Mouse (Mus musculus) CD4-positive helper T cell, adult 2 months (primary cell): ENCODE measurements at regions not wholly inside any gene's neighbourhood (a gene's known extent, or its start where the extent isn't known, plus 50 kb on each side); places are given as distances from the start of the nearest gene placed in this dataset.
"Not testable (repeated sequence)": the region's sequence is repeated elsewhere in the genome, so short reads cannot be mapped to it uniquely, and the experiment has no call there.

Experiments
- DNase-seq: peaks from one replicate; pipeline ENCODE4 v3.0.0-alpha.2; 2012; ENCODE audit warnings: low read depth, missing footprints, low spot score

DNA sequence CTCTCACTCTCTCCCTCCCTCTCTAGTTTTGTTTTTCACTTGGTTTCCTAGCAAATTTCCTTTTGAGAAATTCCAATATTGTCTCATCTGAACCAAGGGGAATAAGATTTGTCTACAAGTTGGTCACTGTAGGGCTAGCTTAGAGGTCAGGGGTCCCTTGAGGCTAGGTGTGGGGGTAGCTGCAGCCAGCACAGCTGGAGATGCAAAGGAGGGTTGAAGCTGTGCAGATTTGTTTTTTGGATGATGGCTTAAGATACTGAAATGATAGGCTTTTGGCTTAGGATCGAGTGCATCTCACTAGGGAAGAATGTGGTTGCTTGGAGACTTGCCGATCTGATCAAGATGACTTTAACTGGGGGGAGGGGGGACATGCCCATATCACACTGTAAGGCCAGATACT lies 88.3 kb upstream of the Tmem28 start:
- no peak for DNase-seq

DNA sequence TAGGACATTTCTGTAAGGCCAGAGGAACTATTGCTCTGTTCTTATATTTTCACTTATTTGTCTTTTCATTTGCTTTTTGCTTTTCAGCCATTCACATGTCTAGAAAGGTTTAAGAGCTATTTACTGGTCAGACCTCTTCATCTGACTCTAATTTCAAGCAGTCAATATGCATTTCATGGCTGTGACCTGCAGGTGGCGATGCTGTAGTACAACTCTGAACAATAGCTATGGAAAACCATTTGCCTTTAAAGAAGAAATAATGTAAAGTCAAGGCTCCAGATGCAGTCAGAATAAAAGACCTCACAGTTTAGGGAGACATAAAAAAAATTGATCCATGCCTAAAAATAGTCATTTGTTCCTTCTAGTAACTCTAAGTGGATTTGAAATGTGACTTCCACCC lies 95.7 kb upstream of the Tmem28 start:
- DNase-seq, result no peak

DNA sequence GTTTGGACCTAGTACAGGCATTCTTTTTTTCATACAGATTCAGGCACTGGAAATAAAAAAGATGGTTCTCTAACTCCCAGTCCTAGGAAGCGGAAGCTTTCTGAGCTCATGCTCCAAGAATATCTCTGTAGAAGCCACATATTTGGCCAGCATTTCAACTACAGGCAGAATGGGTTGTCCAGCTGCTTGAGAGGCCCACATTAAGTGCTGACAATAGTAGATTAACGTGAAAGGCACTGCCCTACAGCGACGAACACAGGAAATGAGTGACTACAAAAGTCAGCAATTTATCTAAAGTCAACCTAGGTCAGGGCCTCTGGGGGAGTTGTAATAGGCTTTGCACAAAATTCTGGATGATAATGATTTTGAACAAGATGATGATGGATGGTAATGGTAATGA lies 125.5 kb upstream of the Tmem28 start:
- DNase-seq, result no peak

DNA sequence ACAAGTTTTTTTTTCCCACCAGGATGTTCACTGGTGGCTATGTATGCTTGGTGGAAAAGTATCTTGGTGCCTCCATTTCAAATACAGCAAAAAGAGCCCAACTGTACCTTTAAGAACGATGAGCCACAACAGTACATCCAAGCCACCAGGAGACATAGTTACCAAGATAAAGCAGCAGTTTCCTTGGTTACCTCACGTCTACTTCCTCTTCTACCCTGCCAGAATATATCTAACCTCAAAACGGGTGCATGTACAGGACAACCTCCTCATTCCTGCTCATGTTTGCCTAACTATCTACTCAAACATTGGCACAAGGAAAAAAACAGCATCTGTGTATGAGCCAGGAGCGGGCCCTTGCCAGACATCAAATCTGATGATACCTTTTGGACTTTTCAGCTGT lies 129.8 kb upstream of the Tmem28 start:
- no peak for DNase-seq

DNA sequence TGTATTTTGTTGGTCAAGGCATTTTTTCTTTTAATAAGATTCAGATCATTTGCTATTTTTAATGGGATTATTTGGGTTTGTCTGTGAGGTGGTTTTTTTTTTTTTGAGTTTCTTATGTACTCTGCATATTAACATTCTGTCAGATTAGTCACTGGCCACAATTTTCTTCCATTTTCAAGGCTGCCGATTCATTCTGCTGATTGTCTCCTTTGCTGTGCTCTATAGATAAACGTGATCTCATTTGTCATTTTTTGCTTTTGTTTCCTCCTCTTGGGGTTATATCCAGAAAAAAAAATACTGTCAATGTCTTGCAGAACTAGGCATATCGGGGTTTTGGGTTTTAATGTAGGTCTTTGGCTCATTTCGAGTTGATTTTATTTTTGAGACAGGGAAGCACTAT lies 131.1 kb upstream of the Tmem28 start:
- no peak for DNase-seq

DNA sequence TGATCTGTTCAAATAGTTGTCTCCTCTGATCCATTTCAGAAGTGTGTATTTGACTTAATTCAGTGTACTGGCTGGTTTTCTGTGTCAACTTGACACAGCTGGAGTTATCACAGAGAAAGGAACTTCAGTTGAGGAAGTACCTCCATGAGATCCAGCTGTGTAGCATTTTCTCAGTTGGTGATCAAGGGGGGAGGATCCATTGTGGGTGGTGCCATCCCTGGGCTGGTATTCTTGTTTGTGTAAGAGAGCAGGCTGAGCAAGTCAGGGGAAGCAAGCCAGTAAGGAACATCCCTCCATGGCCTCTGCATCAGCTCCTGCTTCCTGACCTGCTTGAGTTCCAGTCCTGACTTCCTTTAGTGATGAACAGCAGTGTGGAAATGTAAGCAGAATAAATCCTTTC lies 138.3 kb upstream of the Tmem28 start:
- not testable (repeated sequence) for DNase-seq

DNA sequence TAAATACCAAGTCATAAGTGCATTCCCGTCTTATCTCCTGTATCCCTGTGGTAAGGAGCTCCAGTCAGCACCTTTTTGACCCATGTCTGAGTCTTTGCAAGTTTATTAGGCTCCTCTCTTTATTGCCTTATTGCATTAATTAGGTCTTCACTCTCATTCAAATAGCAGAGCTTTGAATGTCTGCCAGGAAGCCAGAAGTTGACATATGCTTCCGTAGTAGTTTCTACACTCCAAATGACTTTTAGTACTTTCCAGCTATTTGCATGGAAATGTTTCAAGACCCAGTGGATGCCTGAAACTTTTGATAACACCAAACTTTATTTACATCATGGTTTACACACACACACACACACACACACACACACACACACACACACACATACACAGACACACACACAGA lies 153.2 kb upstream of the Tmem28 start:
- DNase-seq, result no peak

DNA sequence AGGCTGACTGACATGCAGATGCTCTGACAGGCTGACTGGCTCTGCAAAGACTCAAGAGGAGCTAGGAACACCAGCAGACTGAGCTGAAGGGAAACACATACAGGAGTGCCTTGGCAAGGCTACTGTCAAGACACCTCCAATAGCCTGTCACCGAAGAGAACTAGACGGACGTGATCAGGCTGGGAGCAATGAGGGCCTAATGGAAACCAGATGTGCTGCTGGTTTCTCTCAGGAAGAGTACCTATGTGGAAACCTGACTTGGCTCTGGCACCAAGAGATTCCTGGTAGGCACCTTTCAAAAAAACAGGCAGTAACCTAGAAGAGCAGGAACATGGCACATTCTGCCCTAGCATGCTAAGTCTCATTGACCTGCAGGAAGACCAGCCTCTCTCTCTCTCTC lies 158.3 kb upstream of the Tmem28 start:
- DNase-seq, result no peak

DNA sequence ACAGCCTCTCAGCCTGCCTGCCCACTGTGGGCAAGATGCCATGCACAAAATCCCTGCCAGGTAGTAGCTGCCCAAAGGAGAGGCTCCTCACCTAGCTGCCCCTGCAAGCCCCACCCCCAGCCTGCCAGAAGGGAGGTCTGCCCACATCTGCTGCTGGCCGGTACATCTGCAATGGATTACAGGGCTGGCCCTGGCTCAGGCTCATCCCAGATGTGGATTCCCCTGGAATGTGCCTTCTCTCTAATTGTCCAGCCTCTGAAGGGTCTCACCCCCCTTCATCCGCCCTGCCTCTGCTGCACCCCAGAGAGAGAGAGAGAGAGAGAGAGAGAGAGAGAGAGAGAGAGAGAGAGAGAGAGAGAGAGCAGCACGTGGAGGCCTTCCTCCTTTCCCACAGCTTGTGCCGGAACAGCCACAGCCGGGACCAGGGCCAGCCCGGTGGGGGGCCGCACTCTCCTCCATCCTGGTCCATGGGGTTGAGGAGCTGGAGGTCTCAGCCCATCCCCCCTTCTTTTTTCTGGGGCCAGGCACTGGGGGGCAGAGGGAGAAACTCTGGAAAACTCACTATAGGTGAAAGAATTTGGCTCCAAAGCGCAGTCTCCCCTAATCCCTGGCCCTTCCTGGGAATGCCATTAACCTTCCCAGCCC lies 161.2 kb upstream of the Tmem28 start:
- no peak for DNase-seq

DNA sequence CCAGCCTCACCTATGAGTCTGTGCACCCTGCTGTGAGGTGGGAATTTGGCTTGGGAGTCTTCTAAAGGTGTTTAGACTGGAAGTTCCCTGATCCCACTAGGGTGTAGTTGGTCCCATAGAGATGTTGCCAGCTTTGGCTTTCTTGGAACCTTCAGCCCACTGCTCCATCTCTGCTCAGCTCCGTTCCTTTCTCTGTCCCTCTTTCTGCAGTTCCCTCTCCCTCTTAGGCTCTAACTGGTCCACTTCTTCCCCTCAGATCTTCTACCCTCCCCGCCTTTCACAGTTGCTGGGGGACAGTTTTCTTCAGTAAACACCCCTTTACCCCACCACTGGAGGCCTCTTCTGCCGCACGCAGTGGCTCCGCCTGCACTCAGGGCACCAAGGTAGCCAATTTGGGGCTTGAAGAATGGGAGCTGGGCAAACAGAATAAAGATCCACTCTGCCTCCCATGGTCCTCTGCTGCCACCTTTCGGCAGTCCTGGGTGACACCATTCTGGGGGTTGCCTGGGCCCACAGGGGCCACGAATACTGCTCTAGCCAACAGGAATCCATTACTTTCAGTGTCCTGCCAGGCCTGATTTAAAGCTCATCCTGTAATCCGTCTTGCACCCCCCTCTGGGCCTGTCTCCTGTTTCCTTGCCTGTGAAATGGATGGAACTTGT lies 162.9 kb upstream of the Tmem28 start:
- peak; percentile 10 for DNase-seq

DNA sequence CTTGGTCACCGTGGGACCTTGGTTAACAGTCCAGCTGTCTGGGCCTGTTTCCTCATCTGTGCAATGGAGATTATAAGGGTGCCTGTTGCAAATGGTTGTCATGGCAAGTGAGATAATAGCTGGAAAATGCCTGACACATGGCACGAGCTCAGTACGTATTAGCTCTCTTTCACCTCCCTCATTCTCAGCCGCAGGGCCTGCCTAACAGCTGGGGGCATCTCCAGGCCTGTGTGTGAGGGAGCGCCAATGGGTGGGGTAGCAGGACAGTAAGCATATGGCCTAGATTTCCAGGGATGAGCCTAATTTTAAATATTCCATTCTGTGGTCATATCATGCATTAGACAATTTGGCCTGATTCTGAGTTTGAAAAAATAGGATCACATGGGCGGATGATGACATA lies 163.8 kb upstream of the Tmem28 start:
- DNase-seq, result no peak

DNA sequence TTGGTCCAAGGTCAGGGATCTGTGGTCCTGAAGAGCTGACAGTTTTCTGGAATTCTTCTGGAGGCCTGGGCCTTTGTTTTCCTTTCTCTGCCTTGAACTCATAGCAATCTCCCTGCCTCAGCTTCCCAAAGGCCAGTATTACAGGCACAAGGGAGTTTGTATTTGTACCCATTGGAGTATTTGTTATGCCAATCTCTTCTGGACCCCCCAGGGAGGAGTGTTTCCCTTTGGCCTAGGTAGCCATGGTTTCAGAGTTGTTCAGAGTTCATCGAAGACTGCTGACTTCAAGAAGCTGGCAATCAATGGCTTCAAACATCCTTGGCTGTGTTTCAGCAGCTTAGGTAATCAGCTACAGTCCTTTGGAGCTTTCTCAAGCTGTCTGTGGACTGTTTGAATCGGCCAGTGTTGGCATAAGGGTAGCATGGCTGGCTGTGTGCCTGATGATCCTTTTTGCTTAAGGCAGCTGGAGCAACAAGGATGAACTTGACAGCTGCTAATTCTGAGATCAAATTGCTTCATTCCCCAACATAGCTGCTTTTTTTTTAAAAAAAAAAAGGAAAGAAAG lies 161.2 kb upstream of the Pja1 start:
- no peak for DNase-seq

DNA sequence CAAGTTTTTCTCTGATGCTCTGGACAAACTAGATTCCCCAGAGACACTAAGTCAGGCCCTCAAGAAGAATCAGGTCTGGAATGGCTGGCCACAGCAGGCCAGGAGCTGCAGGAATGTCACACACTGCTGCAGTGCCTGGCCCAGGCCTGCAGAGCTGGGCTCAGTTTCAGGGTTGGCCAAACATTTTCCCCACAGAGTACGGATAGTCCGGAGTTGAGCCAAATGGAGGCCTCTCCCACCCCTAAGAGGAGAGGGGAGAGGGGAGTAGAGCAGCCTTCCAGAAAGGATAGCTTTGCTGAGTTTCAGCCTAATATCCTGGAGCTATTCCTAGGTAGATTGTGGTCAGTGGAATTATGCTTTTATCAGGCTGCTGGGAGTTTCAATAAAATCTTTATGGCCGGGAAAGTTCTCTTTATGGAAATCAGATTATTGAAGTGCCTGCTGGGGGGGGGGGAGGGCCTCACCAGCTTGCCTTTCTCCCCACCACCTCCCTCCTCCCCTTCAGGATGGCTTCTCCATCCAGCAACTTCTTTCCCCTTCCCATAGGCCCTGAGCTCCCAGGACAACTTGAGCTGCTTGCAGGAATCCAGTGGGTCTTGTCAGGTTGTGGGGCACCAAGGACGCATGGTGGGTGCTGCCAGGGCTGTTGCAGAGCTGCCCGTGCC lies 153.6 kb upstream of the Pja1 start:
- DNase-seq, result no peak

DNA sequence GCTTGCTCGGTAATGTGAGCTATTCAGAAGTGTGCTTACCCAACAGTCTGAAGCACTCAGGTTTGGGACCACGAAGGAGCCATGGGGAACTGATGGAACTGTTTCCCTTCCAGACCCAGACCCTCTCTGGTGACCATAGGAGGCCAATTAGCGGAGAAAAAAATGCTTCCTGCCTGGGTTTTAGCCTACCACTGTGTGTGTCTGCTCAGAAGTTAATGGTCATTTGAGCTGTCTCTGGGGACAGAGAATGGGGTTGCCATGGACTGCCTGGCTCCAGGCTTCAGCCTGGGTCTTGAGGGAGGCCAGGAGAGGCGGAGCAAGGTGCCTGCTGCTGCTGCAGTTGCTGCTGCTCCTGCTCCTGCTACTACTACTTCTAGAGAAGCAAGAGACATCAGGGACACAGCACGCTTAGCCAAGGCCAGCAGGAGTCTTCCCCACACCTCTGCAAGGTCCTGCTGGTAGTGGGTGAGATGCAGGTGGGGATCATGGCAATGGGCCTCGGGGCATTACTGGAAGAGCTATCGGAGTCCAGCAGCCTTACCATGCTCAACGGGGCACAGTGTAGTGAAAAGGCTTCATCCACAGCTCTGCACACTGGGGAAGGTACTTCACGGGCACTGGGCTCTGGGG lies 141.2 kb upstream of the Pja1 start:
- no peak for DNase-seq

DNA sequence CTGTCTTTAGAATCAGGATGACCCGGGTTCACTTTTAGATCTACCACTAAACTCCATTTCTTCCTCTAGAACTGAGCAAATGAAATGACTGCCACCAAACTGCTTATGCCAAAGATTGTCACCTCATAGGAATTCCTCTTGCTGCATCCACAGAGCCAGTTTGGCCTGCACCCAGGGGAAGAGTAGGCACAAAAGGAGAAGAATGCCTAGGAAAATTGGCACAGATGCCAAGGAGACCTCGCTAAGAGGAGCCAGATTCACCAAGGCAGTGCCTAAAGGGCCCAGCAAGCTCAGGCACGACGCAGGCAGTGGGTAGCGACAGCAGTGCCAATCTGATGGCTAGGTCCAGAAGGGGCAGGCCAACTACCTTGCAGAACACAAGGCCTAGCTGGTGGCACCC lies 139.0 kb upstream of the Pja1 start:
- no peak for DNase-seq

DNA sequence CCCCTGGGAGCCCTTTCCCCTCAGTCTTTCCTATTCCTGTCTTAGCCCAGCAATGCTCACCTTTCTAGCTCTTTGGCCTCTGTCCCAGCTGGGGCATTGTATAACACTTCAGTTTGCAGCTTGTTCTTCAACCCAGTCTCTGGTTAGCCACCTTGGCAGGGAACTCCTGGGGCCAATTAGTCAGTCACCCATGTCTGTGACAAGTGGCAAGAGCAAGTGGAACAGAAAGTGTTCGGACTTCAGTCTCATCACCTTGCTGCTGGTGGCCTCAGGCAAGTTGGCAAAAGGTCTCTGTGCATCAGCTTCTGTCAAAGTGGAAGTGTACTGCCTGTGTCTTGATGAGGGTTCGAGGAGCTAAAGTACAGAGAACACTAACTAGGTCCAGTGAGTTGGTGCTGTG lies 138.5 kb upstream of the Pja1 start:
- no peak for DNase-seq

DNA sequence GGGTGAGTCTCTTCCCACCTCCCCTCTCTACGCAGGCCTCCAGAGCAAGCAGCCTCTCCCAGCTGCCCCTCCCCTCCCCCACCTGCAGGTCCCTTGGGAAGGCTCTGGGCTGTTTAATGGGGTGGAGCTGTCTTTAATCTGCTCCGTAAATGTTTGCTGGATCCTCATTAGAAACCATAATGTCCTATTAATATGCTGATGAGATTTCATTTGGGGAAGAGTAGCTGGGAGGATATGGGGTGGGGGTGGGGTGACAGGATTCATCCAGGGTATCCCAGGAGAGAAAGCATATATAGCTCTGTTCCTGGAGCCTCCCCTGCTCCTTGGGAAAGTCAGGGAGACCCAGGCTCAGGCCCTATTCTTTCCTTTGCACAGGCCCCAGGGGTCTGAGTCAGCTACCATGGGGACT lies 137.2 kb upstream of the Pja1 start:
- DNase-seq, result no peak

DNA sequence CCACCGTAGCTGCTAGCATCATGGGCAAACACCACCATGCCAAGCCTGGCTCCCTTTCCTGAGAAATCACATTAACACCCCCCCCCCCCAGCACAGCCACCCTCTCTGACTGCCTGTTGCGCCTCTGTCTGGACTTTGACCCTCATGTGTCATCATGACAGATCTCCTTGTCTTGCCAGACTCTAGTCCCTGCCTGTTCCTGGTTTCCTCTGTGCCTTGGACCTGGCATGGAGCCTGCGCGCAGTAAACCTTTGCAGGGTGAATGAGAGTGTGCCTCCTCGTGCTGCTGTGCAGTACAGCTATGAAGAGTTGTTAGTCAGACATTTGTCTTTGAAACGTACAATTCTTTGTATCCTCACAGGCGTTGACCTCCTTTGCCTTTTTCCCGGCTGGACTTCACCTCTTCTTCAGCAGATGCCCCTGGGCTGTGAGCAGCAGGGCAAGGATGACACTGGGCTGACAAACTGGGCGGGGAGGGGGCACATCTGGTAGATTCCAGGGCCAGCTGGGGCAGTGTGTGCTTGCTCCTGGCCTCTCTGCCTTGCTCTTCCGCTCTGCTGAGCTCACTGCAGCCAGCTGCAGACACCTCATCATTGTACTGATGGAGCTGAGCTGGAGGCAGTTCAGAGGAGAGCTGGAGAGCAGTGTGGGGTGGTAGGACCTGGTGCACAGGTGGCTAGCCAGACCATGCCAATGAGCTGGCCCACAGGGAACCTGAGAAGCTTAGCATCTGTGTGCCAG lies 134.2 kb upstream of the Pja1 start:
- DNase-seq, result no peak

DNA sequence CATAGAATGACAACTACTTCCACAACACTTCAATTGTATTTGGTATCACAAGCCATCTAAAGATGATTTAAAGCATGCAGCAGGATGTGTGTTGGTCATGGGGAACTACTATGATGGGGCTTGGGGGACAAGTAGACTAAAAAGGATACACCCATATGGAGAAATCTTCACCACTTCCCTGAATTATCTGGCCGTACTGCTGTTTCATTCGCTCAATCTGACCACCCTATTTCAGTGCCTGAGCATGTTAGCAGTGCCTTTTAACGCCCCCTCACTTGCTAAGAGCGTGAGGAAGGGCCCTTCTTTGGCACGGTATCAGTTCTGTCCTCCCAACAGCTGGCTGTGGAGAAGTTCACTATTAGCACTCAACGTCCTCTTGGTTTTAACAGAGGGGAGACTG lies 132.6 kb upstream of the Pja1 start:
- no peak for DNase-seq

DNA sequence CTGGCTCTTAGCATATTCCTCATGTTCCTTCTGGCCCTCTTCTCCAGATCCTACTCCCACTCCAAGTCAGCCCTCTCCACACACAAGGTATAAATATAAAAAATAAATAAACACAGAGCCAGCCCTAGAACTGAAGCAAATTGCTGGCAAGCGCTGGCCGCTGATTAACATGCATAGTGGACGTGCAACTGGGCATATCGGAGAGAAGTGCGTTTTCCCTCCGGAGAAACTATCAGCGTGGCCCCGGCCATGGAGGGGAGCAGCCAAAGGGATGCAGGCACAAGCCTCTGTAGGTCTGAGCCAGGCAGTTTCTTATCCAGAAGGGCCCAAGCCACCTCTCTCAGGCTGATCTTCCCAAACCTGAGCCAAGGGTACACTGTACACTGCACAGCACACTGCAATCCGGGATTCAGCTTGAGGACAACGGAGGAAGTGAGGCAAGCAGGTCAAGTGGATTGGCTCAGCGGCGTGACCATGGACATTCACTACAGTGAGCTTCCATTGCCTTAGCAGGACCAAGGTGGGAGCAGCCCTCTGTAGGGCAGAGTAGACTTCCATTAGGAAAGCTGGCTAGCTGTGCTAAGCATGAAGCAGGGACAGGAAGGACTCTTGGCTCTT lies 131.3 kb upstream of the Pja1 start:
- no peak for DNase-seq

DNA sequence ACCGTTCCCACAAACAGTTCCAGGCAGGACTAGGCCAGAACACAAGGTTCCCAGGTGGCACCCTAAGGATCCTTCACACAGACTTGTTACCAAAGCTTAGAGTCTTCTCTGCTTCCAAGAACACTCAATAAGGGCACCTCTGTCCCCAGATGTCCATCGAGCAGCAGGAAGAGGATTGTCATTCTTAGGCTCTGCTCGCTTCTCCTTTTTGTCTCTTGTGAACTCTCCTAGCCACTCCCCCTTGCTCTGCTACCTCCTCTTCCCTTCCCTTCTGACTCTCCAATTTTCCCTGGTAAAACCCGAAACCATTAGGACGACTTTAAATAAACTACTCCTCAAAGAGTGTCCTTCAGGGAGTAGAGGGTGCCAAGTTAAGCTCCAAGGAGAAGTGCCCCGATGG lies 124.4 kb upstream of the Pja1 start:
- DNase-seq, result no peak
